Mouse (Mus musculus) midbrain, postnatal 0 days (tissue): ENCODE measurements around the gene Spats2. TPM values are rescaled to one million over a fixed set of nuclear protein-coding genes. Genes with fewer than 3 reads are reported as not detected.

Experiments
- ATAC-seq: fragments of 200-750 bp; cut with Nextera tagmentation; 2 replicates; pipeline ENCODE4 v1.8.0; 2017; ENCODE audit warnings: moderate number of reproducible peaks, mild to moderate bottlenecking, moderate TSS enrichment, moderate library complexity; ENCODE audit not compliant: low FRiP score
- DNase-seq: peaks from one replicate; pipeline ENCODE4 v3.0.0-alpha.2; 2015; ENCODE audit warnings: low spot score
- H3K27ac ChIP-seq: fragments of 300-500 bp; sonication (generic); 2 replicates; pipeline ENCODE4 v1.5.1; 2014; ENCODE audit warnings: low read depth, mild to moderate bottlenecking, low read length, mixed read lengths
- H3K27me3 ChIP-seq: fragments of 300-500 bp; sonication (generic); 2 replicates; pipeline ENCODE4 v1.6.1; 2014; ENCODE audit warnings: low read length, control low read depth, mixed read lengths; ENCODE audit not compliant: insufficient read depth
- H3K36me3 ChIP-seq: fragments of 300-500 bp; sonication (generic); 2 replicates; pipeline ENCODE4 v1.6.1; 2014; ENCODE audit warnings: low read length, control low read depth, mixed read lengths; ENCODE audit not compliant: insufficient read depth
- H3K4me1 ChIP-seq: fragments of 300-500 bp; sonication (generic); 2 replicates; pipeline ENCODE4 v1.6.1; 2014; ENCODE audit warnings: mild to moderate bottlenecking, control low read depth, antibody characterized with exemption, low read length, mixed read lengths; ENCODE audit not compliant: insufficient read depth
- H3K4me2 ChIP-seq: fragments of 300-500 bp; sonication (generic); 2 replicates; pipeline ENCODE4 v1.6.1; 2014; ENCODE audit warnings: low read depth, mild to moderate bottlenecking, low read length, mixed read lengths; ENCODE audit not compliant: poor library complexity, severe bottlenecking
- H3K4me3 ChIP-seq: fragments of 300-500 bp; sonication (generic); 2 replicates; pipeline ENCODE4 v1.5.1; 2014; ENCODE audit warnings: low read depth, mild to moderate bottlenecking, low read length, moderate library complexity
- H3K9ac ChIP-seq: fragments of 300-500 bp; sonication (generic); replicated peaks from 2 replicates; pipeline ENCODE4 v1.6.1; 2014; ENCODE audit warnings: mild to moderate bottlenecking, low read length, moderate library complexity, mixed read lengths; ENCODE audit not compliant: poor library complexity, severe bottlenecking
- H3K9me3 ChIP-seq: fragments of 300-500 bp; sonication (generic); 2 replicates; pipeline ENCODE4 v1.6.1; 2016; ENCODE audit warnings: low read length, control low read depth
- CTCF ChIP-seq: IDR thresholded peaks from 2 replicates; pipeline ENCODE4 v1.5.1; 2016; ENCODE audit warnings: antibody characterized with exemption, mild to moderate bottlenecking
- WGBS: fragments of 180-500 bp; shearing (Covaris S2); extraction: QIAGEN DNeasy Blood & Tissue Kit; methylation state at CpG from one replicate; pipeline ENCODE4 v1.1.7; 2014; 5-methylcytosine and 5-hydroxymethylcytosine counted together
- polyA plus RNA-seq: library from polyadenylated mRNA; unstranded; fragments of >200 nt; fragmentation: Nextera tagmentation; extraction: Ambion mirVana; gene quantifications from 2 replicates; pipeline ENCODE4 v1.2.1, GENCODE M21; 2015
- total RNA-seq: library from RNA; depleted of rRNA; stranded (reverse); fragments of >200 nt; gene quantifications from 2 replicates; pipeline ENCODE4 v1.2.3, GENCODE M21; 2014

Gene Spats2
- total and polyA plus RNA-seq, 2 experiments from 2014 or later, result 19.5 to 31.8 TPM

GRCm38 (mm10) chr15:99198761-99199160 lies 73.0 kb downstream of the Spats2 start:
- Histone ChIP-seq H3K36me3 (peaks cover 16% of the 10 kb centered on the region; the same call in 1 of the 2 replicates), H3K27ac (no peak overlapping the region), H3K9ac (no peak overlapping the region), H3K4me3 (no peak overlapping the region), H3K4me1 (no peaks in the 10 kb centered on the region), H3K9me3 (no peaks in the 10 kb centered on the region), H3K27me3 (no peaks in the 10 kb centered on the region), H3K4me2 (no peak overlapping the region)
- ATAC-seq, result no peak
- DNase-seq, result peak; percentile 68
- peak; percentile 79 for TF ChIP-seq CTCF

GRCm38 (mm10) chr15:99205959-99206358 lies 80.2 kb downstream of the Spats2 start:
- DNase-seq, result no peak
- peaks cover 38% of the 10 kb centered on the region for H3K36me3 ChIP-seq
- no peak for TF ChIP-seq CTCF
- H3K4me3 ChIP-seq, result no peak overlapping the region
- H3K4me2 ChIP-seq, result no peak overlapping the region
- WGBS, result 75% methylated on average over 8 of the region's 8 CpGs
- no peaks in the 10 kb centered on the region for H3K4me1 ChIP-seq
- no peak overlapping the region for H3K27ac ChIP-seq
- no peaks in the 10 kb centered on the region for H3K27me3 ChIP-seq
- no peak for ATAC-seq
- H3K9me3 ChIP-seq, result no peaks in the 10 kb centered on the region
- H3K9ac ChIP-seq, result no peak overlapping the region

GRCm38 (mm10) chr15:99213183-99213582 lies 87.5 kb downstream of the Spats2 start:
- no peak overlapping the region for H3K27ac ChIP-seq
- H3K9ac ChIP-seq, result no peak overlapping the region
- 84% methylated on average over 10 of the region's 10 CpGs for WGBS
- no peak for TF ChIP-seq CTCF
- no peak overlapping the region for H3K4me2 ChIP-seq
- no peaks in the 10 kb centered on the region for H3K4me1 ChIP-seq
- H3K9me3 ChIP-seq, result no peaks in the 10 kb centered on the region
- no peaks in the 10 kb centered on the region for H3K27me3 ChIP-seq
- no peak overlapping the region for H3K4me3 ChIP-seq
- ATAC-seq, result no peak
- H3K36me3 ChIP-seq, result peaks cover 37% of the 10 kb centered on the region
- no peak for DNase-seq

GRCm38 (mm10) chr15:99214941-99215340 lies 89.2 kb downstream of the Spats2 start:
- ATAC-seq (no peak), DNase-seq (no peak)
- Histone ChIP-seq H3K9ac (no peak overlapping the region), H3K27ac (no peak overlapping the region), H3K27me3 (peaks cover 3% of the 10 kb centered on the region), H3K4me2 (no peak overlapping the region), H3K4me1 (no peaks in the 10 kb centered on the region), H3K36me3 (peaks cover 26% of the 10 kb centered on the region), H3K9me3 (no peaks in the 10 kb centered on the region), H3K4me3 (no peak overlapping the region)
- WGBS, result 77% methylated on average over 2 of the region's 2 CpGs
- peak; percentile 45 for TF ChIP-seq CTCF

GRCm38 (mm10) chr15:99215741-99216463 lies 90.2 kb downstream of the Spats2 start:
- Histone ChIP-seq H3K9me3 (no peaks in the 10 kb centered on the region), H3K27me3 (peaks cover 9% of the 10 kb centered on the region), H3K4me1 (no peaks in the 10 kb centered on the region), H3K4me2 (no peak overlapping the region), H3K9ac (no peak overlapping the region), H3K36me3 (peaks cover 17% of the 10 kb centered on the region), H3K27ac (no peak overlapping the region), H3K4me3 (no peak overlapping the region)
- no peak for TF ChIP-seq CTCF
- DNase-seq (no peak), ATAC-seq (no peak)
- 89% methylated on average over 11 of the region's 11 CpGs for whole genome bisulfite sequencing

- WGBS, result 91% methylated on average over 4 of the region's 4 CpGs
- Histone ChIP-seq H3K9me3 (no peaks in the 10 kb centered on the region), H3K4me2 (no peak overlapping the region), H3K4me1 (no peaks in the 10 kb centered on the region), H3K4me3 (no peak overlapping the region), H3K27me3 (peaks cover 20% of the 10 kb centered on the region), H3K27ac (no peak overlapping the region), H3K36me3 (peaks cover 2% of the 10 kb centered on the region), H3K9ac (no peak overlapping the region)
- ATAC-seq (no peak), DNase-seq (no peak)
- TF ChIP-seq CTCF, result no peak
Measured at GRCm38 (mm10) chr15:99217630-99218029, 91.9 kb downstream of the Spats2 start.
